Mouse (Mus musculus) skeletal muscle tissue, adult 2 months (tissue): Measurements from ENCODE around the gene Cdk8.
"Not testable (repeated sequence)": the region's sequence is repeated elsewhere in the genome, so short reads cannot be mapped to it uniquely, and the experiment has no call there.

Source experiments
- DNase-seq: peaks from one replicate; pipeline ENCODE4 v3.0.0-alpha.2; 2012; ENCODE audit warnings: low read depth, low spot score

Cdk8 gene

GRCm38 (mm10) chr5:146230864-146231654, at the start of gene Cdk8:
Cdk8 (plus strand) TSS chr5:146231230.
- DNase-seq = peak; percentile 95

- not testable (repeated sequence) for DNase-seq
These were observed 45.8 kb upstream of the Cdk8 start, which contains the start of gene 1700001J03Rik for GRCm38 (mm10) chr5:146185204-146185603. 1700001J03Rik (minus strand) TSS chr5:146185304.

- DNase-seq = peak; percentile 36
These were observed 43.6 kb upstream of the Cdk8 start for GRCm38 (mm10) chr5:146187441-146187840.

- DNase-seq = no peak
These were observed 42.9 kb upstream of the Cdk8 start for GRCm38 (mm10) chr5:146188144-146188543.

- no peak for DNase-seq
These were observed 42.3 kb upstream of the Cdk8 start for GRCm38 (mm10) chr5:146188712-146189111.

- no peak for DNase-seq
These were observed 40.9 kb upstream of the Cdk8 start for GRCm38 (mm10) chr5:146190093-146190492.

- no peak for DNase-seq
These were observed 40.3 kb upstream of the Cdk8 start for GRCm38 (mm10) chr5:146190501-146191269.

GRCm38 (mm10) chr5:146193360-146193759, 37.7 kb upstream of the Cdk8 start:
- no peak for DNase-seq

GRCm38 (mm10) chr5:146199073-146199472, 32.0 kb upstream of the Cdk8 start:
- no peak for DNase-seq

GRCm38 (mm10) chr5:146199540-146199939, 31.5 kb upstream of the Cdk8 start:
- DNase-seq = no peak

GRCm38 (mm10) chr5:146200580-146200979, 30.4 kb upstream of the Cdk8 start:
- DNase-seq = no peak

- no peak for DNase-seq
These were observed 27.1 kb upstream of the Cdk8 start for GRCm38 (mm10) chr5:146203921-146204320.

GRCm38 (mm10) chr5:146205537-146205936, 25.5 kb upstream of the Cdk8 start:
- no peak for DNase-seq

- DNase-seq = no peak
These were observed 10.5 kb upstream of the Cdk8 start for GRCm38 (mm10) chr5:146220501-146220878.

- peak; percentile 95 for DNase-seq
These were observed 9.9 kb upstream of the Cdk8 start, which contains the start of gene Rnf6 for GRCm38 (mm10) chr5:146220879-146221714. Rnf6 (minus strand) TSS chr5:146221555.

GRCm38 (mm10) chr5:146221722-146222121, 9.3 kb upstream of the Cdk8 start:
- DNase-seq = no peak

- DNase-seq = no peak
These were observed 7.2 kb upstream of the Cdk8 start for GRCm38 (mm10) chr5:146223786-146224185.

- DNase-seq = no peak
These were observed 3.5 kb upstream of the Cdk8 start for GRCm38 (mm10) chr5:146227496-146227895.

GRCm38 (mm10) chr5:146229869-146230650, 970 bp upstream of the Cdk8 start:
- DNase-seq = peak; percentile 31

GRCm38 (mm10) chr5:146231655-146231996, 596 bp downstream of the Cdk8 start:
- DNase-seq = no peak

- no peak for DNase-seq
These were observed 1.1 kb downstream of the Cdk8 start for GRCm38 (mm10) chr5:146232056-146232675.
